In the genomic region with DNA sequence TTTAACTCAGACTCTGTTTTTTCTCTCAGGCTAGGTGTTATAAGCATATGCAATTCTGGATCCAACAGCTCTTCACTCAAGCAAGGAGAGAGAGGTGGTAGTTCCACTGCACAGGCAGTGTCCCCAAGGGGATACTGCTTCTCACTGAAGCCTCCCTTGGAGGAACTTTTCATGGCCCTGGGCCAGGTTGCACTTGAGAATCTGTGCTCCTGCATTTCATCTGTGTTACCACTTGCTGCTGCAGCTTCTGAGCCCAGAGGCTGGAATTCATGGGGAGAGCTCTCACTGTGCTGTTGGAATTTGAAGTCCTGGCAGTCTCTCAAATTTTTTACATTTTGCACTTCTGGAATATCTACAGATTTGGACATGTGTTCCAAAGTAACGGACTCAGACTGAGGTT, we compare ENCODE assay signal across 8 mouse cellular contexts.
A peak's percentile ranks its signal among the peaks of the same experiment; 100 is the strongest.
DNase-seq lines count a peak whose midpoint lies in the region; ATAC-seq lines count a peak whose summit lies in the region.

No protein-coding gene starts in this region.

- H3K27me3 ChIP-seq in midbrain, embryonic 13.5 days, result no peaks in the 10 kb centered on the region
- no peaks in the 10 kb centered on the region for H3K27me3 ChIP-seq in midbrain, embryonic 11.5 days (ENCODE audit: control insufficient read depth, insufficient read depth, low read length)
- no peaks in the 10 kb centered on the region for H3K27me3 ChIP-seq in stomach, embryonic 14.5 days (ENCODE audit: control insufficient read depth, insufficient read depth, low read length)

- peak; percentile 36; the same call in 1 of the 2 replicates for ATAC-seq in frontal cortex, adult (ENCODE audit: low TSS enrichment)
- ATAC-seq in midbrain, embryonic 13.5 days, result no peak
- ATAC-seq in midbrain, embryonic 11.5 days (ENCODE audit: low FRiP score), result no peak
- no peak for ATAC-seq in stomach, embryonic 14.5 days (ENCODE audit: insufficient number of reproducible peaks, insufficient read depth, low FRiP score, low read depth)

- H3K27ac ChIP-seq in midbrain, embryonic 13.5 days, result no peak overlapping the region
- no peak overlapping the region for H3K27ac ChIP-seq in midbrain, embryonic 11.5 days (ENCODE audit: low read depth, low read length)
- H3K27ac ChIP-seq in stomach, embryonic 14.5 days (ENCODE audit: low read length), result no peak overlapping the region

- no peak overlapping the region for H3K9ac ChIP-seq in midbrain, embryonic 13.5 days (replicated peaks)
- no peak overlapping the region; the same call in 1 of the 2 replicates for H3K9ac ChIP-seq in midbrain, embryonic 11.5 days (ENCODE audit: low read length)
- no peak overlapping the region for H3K9ac ChIP-seq in stomach, embryonic 14.5 days (replicated peaks; ENCODE audit: low read depth, low read length)

- H3K36me3 ChIP-seq in midbrain, embryonic 13.5 days, result peaks cover 9% of the 10 kb centered on the region
- H3K36me3 ChIP-seq in midbrain, embryonic 11.5 days (ENCODE audit: control insufficient read depth, insufficient read depth, low read length), result no peaks in the 10 kb centered on the region; the same call in 1 of the 2 replicates
- peaks cover 15% of the 10 kb centered on the region; the same call in 1 of the 2 replicates for H3K36me3 ChIP-seq in stomach, embryonic 14.5 days (ENCODE audit: control insufficient read depth, insufficient read depth, low read length)

- peaks cover 74% of the 10 kb centered on the region for H3K4me1 ChIP-seq in midbrain, embryonic 13.5 days (replicated peaks)
- peaks cover 46% of the 10 kb centered on the region for H3K4me1 ChIP-seq in midbrain, embryonic 11.5 days (ENCODE audit: control insufficient read depth, insufficient read depth, low read length)
- peaks cover 59% of the 10 kb centered on the region for H3K4me1 ChIP-seq in stomach, embryonic 14.5 days (ENCODE audit: control insufficient read depth, insufficient read depth, low read length)

- peak overlapping the region; percentile 85; the same call in 1 of the 2 replicates for H3K4me2 ChIP-seq in midbrain, embryonic 13.5 days (replicated peaks)
- no peak overlapping the region for H3K4me2 ChIP-seq in midbrain, embryonic 11.5 days
- peak overlapping the region; percentile 79; the same call in 1 of the 2 replicates for H3K4me2 ChIP-seq in stomach, embryonic 14.5 days (replicated peaks; ENCODE audit: low read depth, low read length)

- 97% methylated on average over 1 of the region's 1 CpGs for WGBS in midbrain, embryonic 13.5 days
- WGBS in midbrain, embryonic 11.5 days, result 95% methylated on average over 1 of the region's 1 CpGs
- 33% methylated on average over 1 of the region's 1 CpGs for WGBS in stomach, embryonic 14.5 days

- H3K4me3 ChIP-seq in midbrain, embryonic 13.5 days (replicated peaks), result no peak overlapping the region
- H3K4me3 ChIP-seq in midbrain, embryonic 11.5 days (ENCODE audit: low read depth, low read length), result no peak overlapping the region
- H3K4me3 ChIP-seq in stomach, embryonic 14.5 days (ENCODE audit: low read depth, low read length), result no peak overlapping the region

- DNase-seq in frontal cortex, postnatal 10 days (ENCODE audit: low spot score in 2 of 2), result no peak
- DNase-seq in midbrain, embryonic 11.5 days (ENCODE audit: low spot score, missing footprints), result no peak
- peak; percentile 49 to 59 for DNase-seq in kidney, postnatal 25 days
- no peak for DNase-seq in T-cell, adult 2 months (ENCODE audit: low spot score)
- DNase-seq in urinary bladder, postnatal 25 days (ENCODE audit: low spot score), result no peak

- H3K9me3 ChIP-seq in midbrain, embryonic 13.5 days, result no peaks in the 10 kb centered on the region
- no peaks in the 10 kb centered on the region for H3K9me3 ChIP-seq in midbrain, embryonic 11.5 days (ENCODE audit: control insufficient read depth, low read length)
- no peaks in the 10 kb centered on the region for H3K9me3 ChIP-seq in stomach, embryonic 14.5 days (ENCODE audit: control insufficient read depth, low read depth, low read length)

Comparison
In these comparisons a context has a peak if more than half of its experiments do, and no peak if none do; other contexts are left out.
1. DNase-seq: peak in kidney, postnatal 25 days (2 of 2); none in frontal cortex, postnatal 10 days (0 of 2), midbrain, embryonic 11.5 days (single experiment), T-cell, adult 2 months (single experiment) and urinary bladder, postnatal 25 days (single experiment).